Mouse (Mus musculus) kidney, embryonic 16.5 days (tissue): ENCODE data around the gene Cetn4. TPM values are rescaled to one million over a fixed set of nuclear protein-coding genes. Genes with fewer than 3 reads are reported as not detected.

ENCODE experiments used
- ATAC-seq: fragments of 200-750 bp; cut with Nextera tagmentation; 2 replicates; pipeline ENCODE4 v1.8.0; 2017; ENCODE audit warnings: moderate TSS enrichment; ENCODE audit not compliant: low FRiP score, low TSS enrichment
- H3K27ac ChIP-seq: fragments of 300-500 bp; sonication (generic); 2 replicates; pipeline ENCODE4 v1.5.1; 2014; ENCODE audit warnings: low read length
- H3K27me3 ChIP-seq: fragments of 300-500 bp; sonication (generic); 2 replicates; pipeline ENCODE4 v1.6.1; 2014; ENCODE audit warnings: low read length, control low read depth, mixed read lengths; ENCODE audit not compliant: insufficient read depth
- H3K36me3 ChIP-seq: fragments of 300-500 bp; sonication (generic); 2 replicates; pipeline ENCODE4 v1.6.1; 2014; ENCODE audit warnings: low read length, control low read depth, mixed read lengths; ENCODE audit not compliant: insufficient read depth
- H3K4me1 ChIP-seq: fragments of 300-500 bp; sonication (generic); 2 replicates; pipeline ENCODE4 v1.6.1; 2014; ENCODE audit warnings: low read length, control low read depth, mixed read lengths; ENCODE audit not compliant: insufficient read depth
- H3K4me2 ChIP-seq: fragments of 300-500 bp; sonication (generic); replicated peaks from 2 replicates; pipeline ENCODE4 v1.6.1; 2014; ENCODE audit warnings: low read depth, low read length
- H3K4me3 ChIP-seq: fragments of 300-500 bp; sonication (generic); 2 replicates; pipeline ENCODE4 v1.5.1; 2014; ENCODE audit warnings: mild to moderate bottlenecking, low read length
- H3K9ac ChIP-seq: fragments of 300-500 bp; sonication (generic); replicated peaks from 2 replicates; pipeline ENCODE4 v1.6.1; 2014; ENCODE audit warnings: low read length
- H3K9me3 ChIP-seq: fragments of 300-500 bp; sonication (generic); 2 replicates; pipeline ENCODE4 v1.6.1; 2016; ENCODE audit warnings: low read length, control low read depth
- WGBS: fragments of 180-500 bp; shearing (Covaris S2); extraction: QIAGEN DNeasy Blood & Tissue Kit; methylation state at CpG from one replicate; pipeline ENCODE4 v1.1.7; 2014; 5-methylcytosine and 5-hydroxymethylcytosine counted together
- polyA plus RNA-seq: library from polyadenylated mRNA; unstranded; fragments of >200 nt; fragmentation: Nextera tagmentation; extraction: Ambion mirVana; gene quantifications from 2 replicates; pipeline ENCODE4 v1.2.1, GENCODE M21; 2015

Cetn4 gene
- polyA plus RNA-seq, 1 experiment from 2014 or later = 2.5 TPM

- H3K4me2 ChIP-seq = no peak overlapping the region
- H3K9ac ChIP-seq = no peak overlapping the region
- H3K36me3 ChIP-seq = no peaks in the 10 kb centered on the region
- no peak for ATAC-seq
- no peak overlapping the region for H3K27ac ChIP-seq
- no peaks in the 10 kb centered on the region for H3K9me3 ChIP-seq
- H3K4me1 ChIP-seq = no peaks in the 10 kb centered on the region
- 68% methylated on average over 5 of the region's 5 CpGs for WGBS
- no peak overlapping the region for H3K4me3 ChIP-seq
- H3K27me3 ChIP-seq = no peaks in the 10 kb centered on the region
These were observed 28.6 kb upstream of the Cetn4 start for GRCm38 (mm10) chr3:37341110-37341509.

DNA sequence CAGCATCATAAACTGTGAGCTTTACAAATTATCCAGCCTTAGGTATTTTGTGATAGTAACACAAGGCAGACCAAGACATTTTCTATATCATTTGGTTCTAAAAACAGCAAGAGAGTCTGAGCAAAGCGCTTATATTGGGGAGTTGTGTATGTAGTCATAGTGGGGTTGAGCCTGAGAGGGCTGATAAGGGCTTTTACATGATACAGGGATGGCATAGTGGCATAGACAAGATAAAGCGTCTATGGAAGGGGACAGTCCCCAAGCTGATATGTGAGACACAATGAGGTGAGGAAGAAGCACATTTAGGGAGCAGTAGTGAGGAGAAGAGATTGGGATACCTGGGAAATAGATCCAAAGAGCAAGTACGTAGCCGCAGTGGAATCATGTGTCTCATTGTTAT, 21.5 kb upstream of the Cetn4 start:
- H3K4me3 ChIP-seq = no peak overlapping the region
- 94% methylated on average over 4 of the region's 4 CpGs for WGBS
- ATAC-seq = no peak
- no peaks in the 10 kb centered on the region for H3K27me3 ChIP-seq
- no peaks in the 10 kb centered on the region for H3K9me3 ChIP-seq
- H3K4me2 ChIP-seq = no peak overlapping the region
- no peak overlapping the region for H3K9ac ChIP-seq
- no peaks in the 10 kb centered on the region for H3K4me1 ChIP-seq
- no peaks in the 10 kb centered on the region for H3K36me3 ChIP-seq
- H3K27ac ChIP-seq = no peak overlapping the region

DNA sequence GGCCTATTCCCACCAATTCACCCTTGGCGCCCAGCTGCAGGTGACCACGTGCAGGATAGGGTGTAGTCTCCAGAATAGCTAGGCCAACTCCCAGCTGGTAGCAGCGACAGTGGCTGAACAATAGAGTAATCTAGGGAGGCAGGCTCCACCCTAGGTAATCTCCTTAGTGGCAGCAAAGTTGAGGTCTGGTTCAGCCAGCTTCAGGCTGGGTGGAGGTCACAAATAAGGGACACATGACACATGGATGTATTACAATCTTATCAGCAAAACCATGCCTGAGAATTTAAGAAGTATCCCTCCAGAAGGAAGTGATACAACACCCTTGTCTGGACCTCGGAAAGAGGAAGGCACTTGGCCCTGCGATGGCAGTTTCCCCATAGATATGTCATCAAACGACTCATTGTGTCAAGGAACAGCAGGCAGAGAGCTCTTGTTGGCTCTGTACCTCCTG, 19.5 kb upstream of the Cetn4 start:
- Histone ChIP-seq H3K27ac (no peak overlapping the region), H3K4me3 (no peak overlapping the region), H3K9me3 (no peaks in the 10 kb centered on the region), H3K9ac (no peak overlapping the region), H3K27me3 (no peaks in the 10 kb centered on the region), H3K4me2 (no peak overlapping the region), H3K4me1 (no peaks in the 10 kb centered on the region), H3K36me3 (no peaks in the 10 kb centered on the region)
- ATAC-seq = no peak
- WGBS = 67% methylated on average over 6 of the region's 6 CpGs

- H3K9ac ChIP-seq = no peak overlapping the region
- H3K4me3 ChIP-seq = no peak overlapping the region
- H3K9me3 ChIP-seq = no peaks in the 10 kb centered on the region
- H3K36me3 ChIP-seq = no peaks in the 10 kb centered on the region
- no peak overlapping the region for H3K27ac ChIP-seq
- ATAC-seq = no peak
- H3K4me2 ChIP-seq = no peak overlapping the region
- WGBS = 83% methylated on average over 1 of the region's 1 CpGs
- H3K27me3 ChIP-seq = no peaks in the 10 kb centered on the region
- no peaks in the 10 kb centered on the region; the same call in 1 of the 2 replicates for H3K4me1 ChIP-seq
These were observed 17.5 kb upstream of the Cetn4 start for GRCm38 (mm10) chr3:37329963-37330362.

GRCm38 (mm10) chr3:37328489-37328888, 16.0 kb upstream of the Cetn4 start:
- WGBS = 79% methylated on average over 2 of the region's 2 CpGs
- no peak overlapping the region for H3K27ac ChIP-seq

GRCm38 (mm10) chr3:37326627-37327026, 14.1 kb upstream of the Cetn4 start:
- no peak overlapping the region for H3K4me2 ChIP-seq
- peaks cover 3% of the 10 kb centered on the region; the same call in 1 of the 2 replicates for H3K4me1 ChIP-seq
- no peak overlapping the region for H3K27ac ChIP-seq
- H3K36me3 ChIP-seq = no peaks in the 10 kb centered on the region
- no peak for ATAC-seq
- H3K9ac ChIP-seq = no peak overlapping the region
- no peaks in the 10 kb centered on the region for H3K27me3 ChIP-seq
- 80% methylated on average over 3 of the region's 3 CpGs for WGBS
- no peak overlapping the region for H3K4me3 ChIP-seq
- H3K9me3 ChIP-seq = no peaks in the 10 kb centered on the region

More at GRCm38 (mm10) chr3:37328489-37328888, 16.0 kb upstream of the Cetn4 start:
- Histone ChIP-seq H3K27me3 (no peaks in the 10 kb centered on the region), H3K4me1 (peaks cover 3% of the 10 kb centered on the region; the same call in 1 of the 2 replicates), H3K4me3 (no peak overlapping the region), H3K4me2 (no peak overlapping the region), H3K9me3 (no peaks in the 10 kb centered on the region), H3K36me3 (no peaks in the 10 kb centered on the region), H3K9ac (no peak overlapping the region)
- no peak for ATAC-seq

GRCm38 (mm10) chr3:37325317-37326112, 13.0 kb upstream of the Cetn4 start:
- 64% methylated on average over 5 of the region's 5 CpGs for WGBS
- H3K4me1 ChIP-seq = peaks cover 3% of the 10 kb centered on the region; the same call in 1 of the 2 replicates
- H3K4me3 ChIP-seq = no peak overlapping the region
- peaks cover 6% of the 10 kb centered on the region; the same call in 1 of the 2 replicates for H3K36me3 ChIP-seq
- no peak overlapping the region for H3K9ac ChIP-seq
- no peak overlapping the region for H3K4me2 ChIP-seq
- H3K27ac ChIP-seq = no peak overlapping the region
- no peaks in the 10 kb centered on the region for H3K9me3 ChIP-seq
- ATAC-seq = no peak
- no peaks in the 10 kb centered on the region for H3K27me3 ChIP-seq

- H3K4me1 ChIP-seq = peaks cover 3% of the 10 kb centered on the region; the same call in 1 of the 2 replicates
- 35% methylated on average over 3 of the region's 3 CpGs for WGBS
These were observed 11.8 kb upstream of the Cetn4 start for GRCm38 (mm10) chr3:37324310-37324709.

DNA sequence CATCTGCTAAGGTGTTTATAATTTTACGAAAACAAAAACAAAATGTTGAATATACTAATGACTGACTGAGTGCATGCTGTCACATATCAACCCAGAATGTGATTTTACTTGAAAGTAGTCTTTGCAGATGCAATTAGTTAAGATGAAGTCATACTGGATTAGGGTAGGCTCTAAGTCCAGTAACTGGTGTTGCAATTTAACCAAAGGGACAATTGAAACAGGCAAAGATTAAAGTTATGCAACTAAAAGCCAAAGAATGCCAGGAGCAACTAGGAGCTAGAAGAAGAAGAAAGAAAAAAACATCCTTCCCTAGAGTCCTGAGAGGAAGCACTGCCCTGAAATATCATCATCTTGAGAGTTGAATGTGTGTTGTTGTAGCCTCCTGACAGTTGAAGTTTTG, 3.7 kb upstream of the Cetn4 start:
- no peak overlapping the region for H3K4me2 ChIP-seq
- H3K4me1 ChIP-seq = peaks cover 16% of the 10 kb centered on the region
- no peak overlapping the region for H3K9ac ChIP-seq
- 98% methylated on average over 1 of the region's 1 CpGs for WGBS
- no peak overlapping the region for H3K27ac ChIP-seq
- no peaks in the 10 kb centered on the region for H3K27me3 ChIP-seq
- no peaks in the 10 kb centered on the region for H3K9me3 ChIP-seq
- H3K4me3 ChIP-seq = no peak overlapping the region
- no peak for ATAC-seq
- H3K36me3 ChIP-seq = peaks cover 18% of the 10 kb centered on the region

More at GRCm38 (mm10) chr3:37324310-37324709, 11.8 kb upstream of the Cetn4 start:
- ATAC-seq = no peak; the same call in 1 of the 2 replicates
- Histone ChIP-seq H3K36me3 (peaks cover 13% of the 10 kb centered on the region; the same call in 1 of the 2 replicates), H3K4me3 (no peak overlapping the region), H3K9me3 (no peaks in the 10 kb centered on the region), H3K27ac (no peak overlapping the region), H3K9ac (no peak overlapping the region), H3K27me3 (no peaks in the 10 kb centered on the region), H3K4me2 (no peak overlapping the region)

- WGBS = 52% methylated on average over 1 of the region's 1 CpGs
- Histone ChIP-seq H3K4me3 (peak overlapping the region; percentile 74), H3K4me2 (peak overlapping the region; percentile 77), H3K36me3 (no peaks in the 10 kb centered on the region), H3K4me1 (peaks cover 16% of the 10 kb centered on the region), H3K9ac (peak overlapping the region; percentile 50), H3K27ac (no peak overlapping the region), H3K9me3 (no peaks in the 10 kb centered on the region), H3K27me3 (no peaks in the 10 kb centered on the region)
- no peak for ATAC-seq
These were observed 863 bp upstream of the Cetn4 start for GRCm38 (mm10) chr3:37313371-37313770.
